Mouse (Mus musculus) C2C12 (cell line): ENCODE measurements at regions not wholly inside any gene's neighbourhood (a gene's known extent, or its start where the extent isn't known, plus 50 kb on each side); places are given as distances from the start of the nearest gene placed in this dataset.

Experiments used
- H3K27me3 ChIP-seq: one replicate; pipeline ENCODE4 v1.6.1; 2011; ENCODE audit not compliant: control insufficient read depth, insufficient read depth, insufficient read length
- H3K36me3 ChIP-seq: one replicate; pipeline ENCODE4 v1.6.1; 2011; ENCODE audit not compliant: control insufficient read depth, insufficient read depth
- H3K4me3 ChIP-seq: one replicate; pipeline ENCODE4 v1.5.1; 2011; ENCODE audit warnings: mild to moderate bottlenecking, control low read depth; ENCODE audit not compliant: poor library complexity, insufficient read depth, severe bottlenecking
- H3K79me2 ChIP-seq: one replicate; pipeline ENCODE4 v1.6.1; 2011; ENCODE audit not compliant: control insufficient read depth, insufficient read depth
- H3K79me3 ChIP-seq: one replicate; pipeline ENCODE4 v1.6.1; 2011; ENCODE audit warnings: low read depth, control low read depth
- H3ac ChIP-seq: one replicate; pipeline ENCODE3; 2011; ENCODE audit warnings: low read depth; ENCODE audit not compliant: control insufficient read depth, insufficient read length
- CEBPB ChIP-seq: IDR thresholded peaks from one replicate; pipeline ENCODE4 v1.6.1; 2011; ENCODE audit warnings: low read depth, mild to moderate bottlenecking, control low read depth, moderate library complexity
- CTCF ChIP-seq: IDR thresholded peaks from one replicate; pipeline ENCODE4 v1.5.1; 2011; ENCODE audit not compliant: control insufficient read depth, insufficient read depth, insufficient read length
- FOSL1 ChIP-seq: IDR thresholded peaks from one replicate; pipeline ENCODE4 v1.8.0; 2011; ENCODE audit warnings: mild to moderate bottlenecking, low read length; ENCODE audit not compliant: poor library complexity, insufficient read depth, severe bottlenecking
- MAX ChIP-seq: IDR thresholded peaks from one replicate; pipeline ENCODE4 v1.6.1; 2011; ENCODE audit warnings: mild to moderate bottlenecking, control low read depth
- MYOD1 ChIP-seq: IDR thresholded peaks from one replicate; pipeline ENCODE4 v1.6.1; 2011; ENCODE audit warnings: low read depth; ENCODE audit not compliant: control insufficient read depth, insufficient read length
- MYOG ChIP-seq: IDR thresholded peaks from one replicate; pipeline ENCODE4 v1.6.1; 2011; ENCODE audit not compliant: control insufficient read depth, insufficient read length; ENCODE audit errors: extremely low read depth
- USF1 ChIP-seq: IDR thresholded peaks from one replicate; pipeline ENCODE4 v1.6.1; 2011; ENCODE audit warnings: low read depth, mild to moderate bottlenecking, control low read depth, moderate library complexity

DNA sequence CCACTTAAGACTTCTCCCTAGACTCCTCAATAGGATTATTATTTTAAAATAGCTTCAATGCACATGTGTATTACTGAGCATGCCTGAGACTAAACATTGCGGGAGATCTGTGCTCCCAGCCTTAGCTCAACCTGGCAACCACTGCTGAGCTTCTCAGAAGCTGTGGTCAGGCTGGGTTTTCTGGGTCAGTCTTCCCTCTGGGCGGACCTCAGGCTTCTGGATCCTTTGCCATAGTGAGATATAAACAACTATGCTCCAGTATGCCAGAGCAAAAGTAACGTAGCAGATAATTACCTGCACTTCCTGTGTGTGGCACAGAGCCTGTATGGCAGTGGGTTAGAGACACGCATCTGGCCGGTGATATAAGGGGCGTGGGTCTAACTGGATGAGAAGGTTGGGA is 59.1 kb upstream of the Cd28 start:
- Histone ChIP-seq H3K4me3 (no peak overlapping the region), H3K79me2 (no peaks in the 10 kb centered on the region), H3K27me3 (no peaks in the 10 kb centered on the region), H3K36me3 (no peaks in the 10 kb centered on the region), H3K79me3 (no peaks in the 10 kb centered on the region), H3ac (no peak overlapping the region)
- no peak for TF ChIP-seq CTCF
- no peak for TF ChIP-seq USF1

DNA sequence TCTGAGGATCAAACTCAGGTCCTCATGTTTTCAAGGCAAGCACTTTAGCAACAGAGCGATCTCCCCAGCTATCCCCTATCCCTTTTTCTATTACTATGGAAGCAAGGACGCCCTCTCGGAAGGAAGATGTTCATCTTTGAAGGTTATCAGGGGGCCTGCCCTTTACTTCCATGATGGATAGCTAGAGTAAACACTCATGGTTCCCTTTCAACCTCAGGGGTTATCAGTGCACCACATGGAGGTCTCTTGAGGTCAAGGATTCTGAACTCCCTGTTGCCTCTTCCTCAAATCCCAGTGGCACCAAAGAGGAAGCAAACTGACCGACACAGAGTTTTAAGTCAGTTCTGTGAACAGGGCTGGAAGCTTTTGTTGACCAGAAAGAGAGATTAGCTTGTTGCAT is 59.6 kb upstream of the Cd28 start:
- H3K79me2 ChIP-seq, result no peaks in the 10 kb centered on the region
- H3K4me3 ChIP-seq, result no peak overlapping the region
- no peaks in the 10 kb centered on the region for H3K36me3 ChIP-seq
- TF ChIP-seq MAX (no peak), MYOD1 (no peak), CEBPB (no peak), FOSL1 (no peak), USF1 (no peak), MYOG (no peak), CTCF (no peak)
- H3ac ChIP-seq, result no peak overlapping the region
- H3K79me3 ChIP-seq, result no peaks in the 10 kb centered on the region
- no peaks in the 10 kb centered on the region for H3K27me3 ChIP-seq

DNA sequence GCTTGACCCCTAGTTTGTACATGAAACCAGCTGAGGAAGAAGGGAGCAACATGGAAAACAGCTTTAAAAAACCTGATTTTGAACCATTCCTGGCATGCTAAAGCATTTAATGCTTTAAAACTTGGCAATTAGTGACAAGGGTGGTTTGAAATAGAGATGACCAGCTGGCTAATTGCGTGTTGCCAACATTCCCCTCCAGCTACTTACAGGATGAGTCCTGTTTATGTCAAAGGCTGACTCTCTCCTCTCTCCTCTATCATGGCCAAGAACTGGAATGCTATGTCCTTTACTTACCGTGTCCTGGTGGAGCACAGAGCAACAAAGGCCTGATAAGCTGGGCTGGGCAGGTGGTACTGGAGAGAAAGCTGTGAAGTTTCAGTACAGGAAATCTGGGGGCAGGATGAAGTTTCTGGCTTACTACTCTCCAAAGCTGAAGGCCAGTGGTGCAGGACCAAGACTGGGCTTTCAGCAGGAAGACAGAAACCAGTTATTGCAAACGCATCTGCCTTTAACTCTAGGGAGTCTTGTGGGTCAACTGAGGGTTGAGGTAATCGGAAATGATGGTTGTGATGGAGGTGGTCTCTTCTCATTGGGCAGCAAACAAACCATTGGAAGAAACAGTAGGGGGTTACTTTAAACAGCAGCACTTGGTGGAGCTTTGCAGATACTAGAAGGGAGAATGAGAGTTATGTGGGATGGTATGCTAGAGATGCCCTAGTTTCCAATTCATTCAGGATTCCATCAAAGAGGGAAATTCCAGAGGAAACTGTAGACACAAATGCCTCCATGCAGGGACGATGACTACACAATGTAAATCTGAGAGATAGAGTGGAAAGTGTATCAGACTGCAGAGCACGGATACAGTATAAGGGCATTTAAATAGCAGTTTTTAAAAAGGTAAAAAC is 60.7 kb upstream of the Cd28 start:
- no peaks in the 10 kb centered on the region for H3K79me2 ChIP-seq
- no peak overlapping the region for H3K4me3 ChIP-seq
- TF ChIP-seq MAX (no peak), USF1 (no peak), MYOG (no peak), MYOD1 (no peak), CTCF (no peak), CEBPB (no peak), FOSL1 (no peak)
- H3K36me3 ChIP-seq, result no peaks in the 10 kb centered on the region
- H3K79me3 ChIP-seq, result no peaks in the 10 kb centered on the region
- no peaks in the 10 kb centered on the region for H3K27me3 ChIP-seq
- no peak overlapping the region for H3ac ChIP-seq

DNA sequence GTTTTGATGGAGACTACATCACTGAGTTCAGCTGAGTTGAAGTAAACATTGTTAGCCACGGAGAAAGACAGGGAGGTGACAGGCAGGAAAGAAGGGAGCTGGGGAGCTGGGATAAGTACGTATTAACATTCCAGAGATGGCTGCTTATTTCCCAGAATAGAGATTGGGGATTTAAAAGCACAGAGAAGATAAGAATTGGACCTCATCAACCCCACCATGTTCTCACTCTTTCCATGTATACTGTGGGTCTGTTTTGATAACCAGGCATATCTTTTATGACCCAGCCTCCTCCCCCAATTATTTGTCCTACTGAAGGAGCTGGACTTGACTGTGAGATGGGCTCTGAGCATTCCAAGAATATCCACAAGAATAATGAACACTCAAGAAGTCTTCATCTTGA is 61.4 kb upstream of the Cd28 start:
- Histone ChIP-seq H3K27me3 (no peaks in the 10 kb centered on the region), H3K4me3 (no peak overlapping the region), H3ac (no peak overlapping the region), H3K79me2 (no peaks in the 10 kb centered on the region), H3K36me3 (no peaks in the 10 kb centered on the region), H3K79me3 (no peaks in the 10 kb centered on the region)
- no peak for TF ChIP-seq USF1
- no peak for TF ChIP-seq CEBPB
- TF ChIP-seq MYOG, result no peak
- TF ChIP-seq CTCF, result no peak
- TF ChIP-seq FOSL1, result no peak
- TF ChIP-seq MAX, result no peak
- no peak for TF ChIP-seq MYOD1

DNA sequence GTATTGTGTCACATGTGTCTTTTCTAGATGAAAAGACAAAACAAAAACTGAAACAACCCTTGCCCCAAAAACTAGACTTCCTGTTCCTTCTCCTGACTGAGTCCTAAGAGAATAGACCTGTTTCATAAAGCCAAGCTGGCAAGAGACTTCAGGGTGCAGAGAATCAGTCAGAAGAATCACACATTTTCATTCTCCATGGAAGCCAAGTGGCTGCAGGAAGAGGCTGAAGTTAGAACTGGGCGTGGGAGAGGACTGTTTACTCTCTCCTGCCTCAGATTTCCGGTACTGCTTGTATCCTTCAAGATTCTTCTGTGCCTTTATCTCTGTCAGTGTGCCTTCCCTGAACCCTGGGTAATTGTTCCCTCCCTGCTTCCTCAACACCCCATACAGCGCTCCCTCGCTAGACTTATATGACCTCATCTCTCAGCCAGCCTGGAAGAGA is 64.0 kb upstream of the Cd28 start:
- Histone ChIP-seq H3K27me3 (no peaks in the 10 kb centered on the region), H3ac (no peak overlapping the region), H3K36me3 (no peaks in the 10 kb centered on the region), H3K79me2 (no peaks in the 10 kb centered on the region), H3K79me3 (no peaks in the 10 kb centered on the region), H3K4me3 (no peak overlapping the region)
- TF ChIP-seq CEBPB (no peak), MYOD1 (no peak), MAX (no peak), FOSL1 (no peak), MYOG (no peak), CTCF (no peak), USF1 (no peak)

DNA sequence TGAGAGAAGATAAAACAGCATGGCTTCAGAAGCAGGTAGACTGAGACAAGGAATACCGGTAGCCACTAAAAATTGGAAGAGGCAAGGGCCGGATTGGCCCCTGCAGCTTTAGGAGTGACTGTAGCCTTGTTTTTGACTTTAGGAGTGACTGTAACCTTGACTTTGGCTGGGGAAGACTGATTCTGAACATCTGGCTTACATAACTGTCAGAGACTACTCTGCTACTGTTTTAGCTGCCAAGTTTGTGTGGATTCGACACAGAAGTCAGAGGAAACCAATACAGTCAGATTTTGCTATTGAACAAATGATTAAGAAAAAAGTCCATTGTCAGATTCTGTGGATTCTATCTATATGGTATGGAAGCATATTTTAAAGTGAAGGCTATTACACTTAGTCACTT is 66.4 kb upstream of the Cd28 start:
- Histone ChIP-seq H3K79me2 (no peaks in the 10 kb centered on the region), H3K36me3 (no peaks in the 10 kb centered on the region), H3ac (no peak overlapping the region), H3K79me3 (no peaks in the 10 kb centered on the region), H3K4me3 (no peak overlapping the region), H3K27me3 (no peaks in the 10 kb centered on the region)
- TF ChIP-seq MYOG (no peak), CTCF (no peak), MAX (no peak), MYOD1 (no peak), USF1 (no peak), CEBPB (no peak), FOSL1 (no peak)
